Mouse (Mus musculus) neural tube, embryonic 15.5 days (tissue): ENCODE measurements around the gene Ngf. TPM values are rescaled to one million over a fixed set of nuclear protein-coding genes. Genes with fewer than 3 reads are reported as not detected.

Source experiments
- ATAC-seq: fragments of 200-750 bp; cut with Nextera tagmentation; 2 replicates; pipeline ENCODE4 v1.8.0; 2017; ENCODE audit warnings: mild to moderate bottlenecking, moderate TSS enrichment, moderate library complexity; ENCODE audit not compliant: low FRiP score
- H3K27ac ChIP-seq: fragments of 300-500 bp; sonication (generic); replicated peaks from 2 replicates; pipeline ENCODE4 v1.5.1; 2015; ENCODE audit warnings: mild to moderate bottlenecking, inconsistent platforms
- H3K27me3 ChIP-seq: fragments of 300-500 bp; sonication (generic); replicated peaks from 2 replicates; pipeline ENCODE4 v1.6.1; 2015; ENCODE audit warnings: inconsistent platforms
- H3K36me3 ChIP-seq: fragments of 300-500 bp; sonication (generic); 2 replicates; pipeline ENCODE4 v1.6.1; 2015; ENCODE audit warnings: inconsistent platforms
- H3K4me1 ChIP-seq: fragments of 300-500 bp; sonication (generic); 2 replicates; pipeline ENCODE4 v1.6.1; 2015; ENCODE audit warnings: inconsistent platforms
- H3K4me2 ChIP-seq: fragments of 300-500 bp; sonication (generic); 2 replicates; pipeline ENCODE4 v1.6.1; 2015; ENCODE audit warnings: inconsistent platforms, mild to moderate bottlenecking, moderate library complexity
- H3K4me3 ChIP-seq: fragments of 300-500 bp; sonication (generic); replicated peaks from 2 replicates; pipeline ENCODE4 v1.5.1; 2015; ENCODE audit warnings: mild to moderate bottlenecking, inconsistent platforms
- H3K9ac ChIP-seq: fragments of 300-500 bp; sonication (generic); replicated peaks from 2 replicates; pipeline ENCODE4 v1.6.1; 2015; ENCODE audit warnings: mild to moderate bottlenecking, inconsistent platforms
- H3K9me3 ChIP-seq: fragments of 300-500 bp; sonication (generic); replicated peaks from 2 replicates; pipeline ENCODE4 v1.6.1; 2016; ENCODE audit warnings: inconsistent platforms
- WGBS: fragments of 180-500 bp; shearing (Covaris S2); methylation state at CpG from one replicate; pipeline ENCODE4 v1.1.7; 2015; ENCODE audit warnings: mixed read lengths; 5-methylcytosine and 5-hydroxymethylcytosine counted together
- polyA plus RNA-seq: library from polyadenylated mRNA; unstranded; fragments of >200 nt; fragmentation: Nextera tagmentation; extraction: Ambion mirVana; gene quantifications from 2 replicates; pipeline ENCODE4 v1.2.1, GENCODE M21; 2015

Gene Ngf
- polyA plus RNA-seq, 1 experiment from 2014 or later, result 1.1 TPM

DNA sequence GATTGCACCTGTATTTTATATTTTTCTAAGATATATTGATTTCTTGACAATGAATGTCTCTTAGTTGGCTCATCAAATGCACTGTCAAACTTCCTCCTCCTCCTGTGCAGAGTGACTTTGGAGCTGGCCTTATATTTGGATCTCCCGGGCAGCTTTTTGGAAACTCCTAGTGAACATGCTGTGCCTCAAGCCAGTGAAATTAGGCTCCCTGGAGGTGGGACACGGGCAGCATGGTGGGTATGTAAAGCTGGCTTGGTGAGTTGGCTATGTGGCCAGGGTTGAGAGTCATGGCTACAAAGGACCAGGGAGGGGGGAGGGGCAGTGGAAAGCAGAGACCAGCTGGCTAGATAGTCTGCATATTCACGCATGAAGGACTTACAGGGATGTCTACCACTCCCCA lies 39.9 kb downstream of the Ngf start:
- H3K27me3 ChIP-seq, result no peaks in the 10 kb centered on the region; the same call in 1 of the 2 replicates
- no peak overlapping the region for H3K9ac ChIP-seq
- no peak for ATAC-seq
- WGBS, result 52% methylated on average over 3 of the region's 3 CpGs
- H3K36me3 ChIP-seq, result no peaks in the 10 kb centered on the region
- no peak overlapping the region for H3K4me3 ChIP-seq
- peaks cover 9% of the 10 kb centered on the region for H3K4me1 ChIP-seq
- H3K27ac ChIP-seq, result no peak overlapping the region
- H3K4me2 ChIP-seq, result no peak overlapping the region
- H3K9me3 ChIP-seq, result no peaks in the 10 kb centered on the region

DNA sequence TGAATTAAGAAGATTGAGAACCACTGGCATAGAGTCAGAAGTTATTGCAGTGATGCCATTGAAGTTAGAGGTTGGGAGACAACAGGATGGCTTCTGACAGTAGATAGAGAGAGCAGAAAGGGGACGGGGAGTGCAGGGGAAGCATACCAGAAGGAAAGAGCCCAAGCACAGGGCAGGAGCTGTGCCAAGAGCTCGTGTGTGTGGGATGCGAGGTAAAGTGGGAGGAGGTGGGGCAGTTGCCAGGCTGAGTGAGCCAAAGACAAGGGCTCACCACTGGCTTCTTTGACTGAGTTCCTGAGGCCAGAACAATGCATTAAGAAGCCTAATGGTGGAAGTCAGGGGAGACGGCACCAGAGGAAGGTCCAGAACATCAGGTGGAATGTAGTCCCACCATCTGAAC lies 47.2 kb downstream of the Ngf start:
- no peak for ATAC-seq
- H3K4me3 ChIP-seq, result no peak overlapping the region
- WGBS, result 80% methylated on average over 4 of the region's 4 CpGs

DNA sequence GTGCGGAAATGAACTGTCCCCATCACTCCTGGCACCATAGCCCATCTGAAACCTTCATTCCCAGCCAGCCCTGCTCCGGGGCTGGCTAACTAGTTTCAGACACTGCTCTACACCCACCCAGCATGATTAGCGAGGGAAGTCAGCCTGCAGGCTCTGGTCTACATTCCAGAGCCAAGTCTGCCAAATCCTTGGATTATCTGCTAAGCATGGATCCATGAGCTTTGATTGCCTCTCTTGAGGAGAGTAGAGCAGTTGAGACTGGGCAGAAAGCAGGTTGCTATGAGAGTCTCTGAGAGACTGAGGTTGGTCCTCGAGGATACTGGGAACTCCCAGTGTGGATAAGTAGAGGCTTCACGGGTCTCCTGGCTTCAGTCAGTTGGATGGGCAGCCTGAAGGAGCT lies 51.3 kb downstream of the Ngf start:
- H3K9ac ChIP-seq, result no peak overlapping the region
- 88% methylated on average over 5 of the region's 5 CpGs for WGBS
- H3K27me3 ChIP-seq, result no peaks in the 10 kb centered on the region
- no peak overlapping the region for H3K27ac ChIP-seq
- no peak overlapping the region for H3K4me3 ChIP-seq
- no peaks in the 10 kb centered on the region for H3K4me1 ChIP-seq
- H3K4me2 ChIP-seq, result no peak overlapping the region
- no peaks in the 10 kb centered on the region for H3K9me3 ChIP-seq
- ATAC-seq, result no peak
- H3K36me3 ChIP-seq, result no peaks in the 10 kb centered on the region

More for the DNA sequence above, 47.2 kb downstream of the Ngf start:
- no peak overlapping the region for H3K4me2 ChIP-seq
- no peak overlapping the region for H3K9ac ChIP-seq
- H3K4me1 ChIP-seq, result no peaks in the 10 kb centered on the region
- H3K27me3 ChIP-seq, result no peaks in the 10 kb centered on the region
- no peaks in the 10 kb centered on the region for H3K36me3 ChIP-seq
- H3K9me3 ChIP-seq, result no peaks in the 10 kb centered on the region
- no peak overlapping the region for H3K27ac ChIP-seq

DNA sequence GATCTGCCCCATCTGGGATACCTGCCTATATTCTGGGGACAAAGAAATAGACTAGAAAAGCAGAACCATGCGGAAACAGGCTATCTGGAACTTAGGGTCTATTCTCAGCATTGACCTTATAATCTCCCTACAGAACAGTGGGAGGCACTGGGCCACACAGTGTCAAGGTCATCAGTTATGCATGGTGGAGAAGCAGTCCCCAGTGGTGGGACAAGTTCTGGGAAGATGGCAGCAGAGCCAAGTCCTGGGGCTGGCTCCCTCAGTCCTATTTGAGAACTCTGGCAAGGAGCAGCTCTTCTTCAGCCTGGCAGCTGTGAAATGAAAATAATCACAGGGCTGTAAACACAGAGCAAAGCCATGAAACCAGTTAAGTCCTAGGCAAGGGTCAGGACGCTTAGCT lies 54.0 kb downstream of the Ngf start:
- Histone ChIP-seq H3K27ac (no peak overlapping the region), H3K27me3 (no peaks in the 10 kb centered on the region), H3K36me3 (no peaks in the 10 kb centered on the region), H3K4me3 (no peak overlapping the region), H3K4me1 (no peaks in the 10 kb centered on the region), H3K4me2 (no peak overlapping the region), H3K9ac (no peak overlapping the region), H3K9me3 (no peaks in the 10 kb centered on the region)
- no peak for ATAC-seq
- WGBS, result 92% methylated on average over 2 of the region's 2 CpGs

DNA sequence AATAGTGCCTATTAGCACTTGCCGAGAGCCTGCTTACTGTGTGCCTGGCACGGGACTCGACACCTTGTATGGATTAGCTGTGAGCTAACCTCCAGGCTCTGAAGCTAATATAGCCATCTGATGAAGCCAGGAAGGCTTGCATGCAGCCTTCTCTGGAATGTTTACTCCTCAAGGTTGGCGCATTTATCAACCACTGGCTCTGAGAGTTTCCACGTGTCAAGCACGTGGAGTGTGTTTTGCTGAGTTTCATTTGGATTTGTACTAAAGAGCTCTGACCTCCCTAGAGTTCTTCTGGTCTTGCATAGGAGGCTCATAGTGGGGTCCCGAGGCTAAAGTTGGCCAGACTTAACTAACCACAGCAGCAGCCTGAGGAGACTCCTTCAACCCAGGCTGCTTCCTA lies 55.2 kb downstream of the Ngf start:
- no peak overlapping the region for H3K4me2 ChIP-seq
- H3K9ac ChIP-seq, result no peak overlapping the region
- no peak for ATAC-seq
- H3K27me3 ChIP-seq, result no peaks in the 10 kb centered on the region
- H3K4me3 ChIP-seq, result no peak overlapping the region
- H3K27ac ChIP-seq, result no peak overlapping the region
- H3K4me1 ChIP-seq, result no peaks in the 10 kb centered on the region
- H3K9me3 ChIP-seq, result no peaks in the 10 kb centered on the region
- 88% methylated on average over 7 of the region's 7 CpGs for WGBS
- H3K36me3 ChIP-seq, result no peaks in the 10 kb centered on the region

DNA sequence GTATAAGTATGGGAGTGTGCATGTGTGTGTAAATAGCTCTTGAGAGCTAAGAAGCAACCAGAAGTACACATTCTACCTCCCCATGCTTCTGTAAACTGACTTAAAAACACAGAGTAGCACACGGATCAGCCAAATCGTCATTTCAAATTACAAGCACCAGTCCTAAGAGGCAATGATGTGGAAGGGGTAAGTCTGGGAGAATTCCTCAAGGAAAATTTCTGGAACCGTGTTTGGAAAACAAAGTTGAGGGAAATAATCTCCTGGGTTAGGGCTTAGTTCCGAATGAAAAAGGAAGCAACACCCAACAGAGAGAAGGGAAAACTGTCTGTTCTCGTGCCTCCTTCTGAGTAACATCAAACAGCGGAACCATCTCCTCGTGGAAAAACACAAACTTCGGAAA lies 56.1 kb downstream of the Ngf start:
- no peak overlapping the region for H3K9ac ChIP-seq
- H3K4me1 ChIP-seq, result no peaks in the 10 kb centered on the region
- no peaks in the 10 kb centered on the region for H3K36me3 ChIP-seq
- WGBS, result 84% methylated on average over 8 of the region's 8 CpGs
- no peak overlapping the region for H3K27ac ChIP-seq
- H3K4me2 ChIP-seq, result no peak overlapping the region
- no peaks in the 10 kb centered on the region for H3K27me3 ChIP-seq
- no peaks in the 10 kb centered on the region for H3K9me3 ChIP-seq
- no peak for ATAC-seq
- H3K4me3 ChIP-seq, result no peak overlapping the region

DNA sequence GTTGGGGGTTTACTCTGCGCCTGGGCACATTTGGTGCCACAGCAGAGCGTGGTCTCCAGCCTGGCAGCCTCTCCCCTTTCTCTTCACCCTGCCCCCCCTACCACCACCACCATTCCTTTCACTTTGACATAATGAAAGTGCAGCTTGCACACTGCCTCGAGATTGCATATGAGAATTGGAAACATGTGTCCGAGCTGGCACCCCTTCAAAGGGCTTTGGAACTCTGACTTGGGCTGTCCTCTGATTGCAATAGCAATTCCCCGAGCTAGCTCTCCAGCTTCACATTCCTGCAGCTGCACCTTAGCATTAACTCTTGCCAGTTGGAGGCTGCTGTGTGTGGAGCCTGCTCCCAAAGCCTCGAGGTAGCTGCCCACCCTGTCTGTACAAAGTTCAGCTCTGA lies 56.8 kb downstream of the Ngf start:
- no peak for ATAC-seq
- Histone ChIP-seq H3K27me3 (no peaks in the 10 kb centered on the region), H3K27ac (no peak overlapping the region), H3K4me2 (no peak overlapping the region), H3K4me3 (no peak overlapping the region), H3K9me3 (no peaks in the 10 kb centered on the region), H3K4me1 (no peaks in the 10 kb centered on the region), H3K36me3 (no peaks in the 10 kb centered on the region), H3K9ac (no peak overlapping the region)
- WGBS, result 72% methylated on average over 6 of the region's 6 CpGs

DNA sequence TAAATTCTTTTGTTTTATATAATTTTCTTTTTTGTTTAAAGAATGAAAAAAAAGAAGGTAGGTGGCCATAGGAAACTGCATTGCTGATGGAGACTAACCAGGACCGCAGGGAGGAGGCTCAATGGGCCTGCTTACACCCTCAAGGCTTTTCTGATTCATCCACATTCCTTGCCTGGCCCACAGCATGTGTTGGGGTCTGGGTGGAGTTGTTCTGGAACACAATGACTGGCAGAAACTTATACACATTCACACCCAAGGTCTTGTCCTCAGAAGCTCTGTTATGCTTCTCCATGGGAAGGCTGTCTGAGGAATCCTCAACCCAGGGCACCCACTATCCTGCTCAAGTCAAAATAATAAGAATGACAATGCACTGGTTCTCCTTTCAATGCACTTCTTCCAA lies 65.0 kb downstream of the Ngf start:
- WGBS, result 92% methylated on average over 1 of the region's 1 CpGs
- no peak for ATAC-seq
- Histone ChIP-seq H3K27ac (no peak overlapping the region), H3K9ac (no peak overlapping the region), H3K36me3 (no peaks in the 10 kb centered on the region), H3K4me2 (no peak overlapping the region), H3K9me3 (no peaks in the 10 kb centered on the region), H3K27me3 (no peaks in the 10 kb centered on the region), H3K4me1 (no peaks in the 10 kb centered on the region), H3K4me3 (no peak overlapping the region)

DNA sequence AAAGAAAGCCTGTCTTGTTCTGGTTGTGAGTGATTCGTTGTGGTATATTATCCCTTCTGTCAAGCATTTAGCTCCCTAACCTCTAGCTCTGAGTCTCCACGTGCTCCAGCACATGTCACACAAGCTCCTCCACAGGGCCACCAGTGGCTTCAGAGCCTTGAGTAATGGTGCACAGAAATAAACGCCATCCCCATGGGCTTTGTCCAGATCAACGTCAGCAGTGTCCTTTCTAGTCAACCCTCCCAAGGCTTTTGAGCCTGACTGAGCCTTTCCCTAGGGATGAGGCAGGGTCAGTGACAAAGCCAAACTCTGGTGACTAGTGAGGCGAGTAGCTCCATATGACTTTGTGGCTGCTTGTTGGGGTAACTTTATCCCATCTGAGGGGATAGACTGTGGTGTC lies 73.9 kb downstream of the Ngf start:
- 81% methylated on average over 5 of the region's 5 CpGs for WGBS
- Histone ChIP-seq H3K9ac (no peak overlapping the region), H3K4me1 (no peaks in the 10 kb centered on the region), H3K4me3 (no peak overlapping the region), H3K27ac (no peak overlapping the region), H3K36me3 (no peaks in the 10 kb centered on the region), H3K4me2 (no peak overlapping the region), H3K9me3 (no peaks in the 10 kb centered on the region), H3K27me3 (no peaks in the 10 kb centered on the region)
- ATAC-seq, result no peak

DNA sequence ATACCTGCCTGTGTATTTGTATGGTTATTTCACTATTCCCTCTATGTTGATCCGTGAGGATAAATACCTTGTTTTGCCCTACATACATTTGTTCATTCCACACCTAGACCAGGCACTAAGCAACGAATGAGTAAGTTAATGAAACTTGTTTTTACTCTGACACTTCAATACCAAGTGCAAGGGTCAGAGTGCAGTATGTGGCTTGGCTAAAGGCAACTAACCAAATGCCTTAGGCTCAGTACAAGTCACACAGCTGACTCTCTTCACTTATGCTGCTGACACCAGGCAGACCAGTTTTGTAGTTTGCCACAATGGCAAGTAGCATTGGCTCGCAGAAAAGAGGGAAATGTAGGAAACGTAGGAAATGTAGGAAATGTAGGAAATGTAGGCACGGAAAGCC lies 77.8 kb downstream of the Ngf start:
- Histone ChIP-seq H3K4me2 (no peak overlapping the region), H3K4me3 (no peak overlapping the region), H3K27me3 (no peaks in the 10 kb centered on the region), H3K36me3 (no peaks in the 10 kb centered on the region), H3K9ac (no peak overlapping the region), H3K9me3 (no peaks in the 10 kb centered on the region), H3K27ac (no peak overlapping the region), H3K4me1 (no peaks in the 10 kb centered on the region)
- WGBS, result 92% methylated on average over 5 of the region's 5 CpGs
- no peak for ATAC-seq

DNA sequence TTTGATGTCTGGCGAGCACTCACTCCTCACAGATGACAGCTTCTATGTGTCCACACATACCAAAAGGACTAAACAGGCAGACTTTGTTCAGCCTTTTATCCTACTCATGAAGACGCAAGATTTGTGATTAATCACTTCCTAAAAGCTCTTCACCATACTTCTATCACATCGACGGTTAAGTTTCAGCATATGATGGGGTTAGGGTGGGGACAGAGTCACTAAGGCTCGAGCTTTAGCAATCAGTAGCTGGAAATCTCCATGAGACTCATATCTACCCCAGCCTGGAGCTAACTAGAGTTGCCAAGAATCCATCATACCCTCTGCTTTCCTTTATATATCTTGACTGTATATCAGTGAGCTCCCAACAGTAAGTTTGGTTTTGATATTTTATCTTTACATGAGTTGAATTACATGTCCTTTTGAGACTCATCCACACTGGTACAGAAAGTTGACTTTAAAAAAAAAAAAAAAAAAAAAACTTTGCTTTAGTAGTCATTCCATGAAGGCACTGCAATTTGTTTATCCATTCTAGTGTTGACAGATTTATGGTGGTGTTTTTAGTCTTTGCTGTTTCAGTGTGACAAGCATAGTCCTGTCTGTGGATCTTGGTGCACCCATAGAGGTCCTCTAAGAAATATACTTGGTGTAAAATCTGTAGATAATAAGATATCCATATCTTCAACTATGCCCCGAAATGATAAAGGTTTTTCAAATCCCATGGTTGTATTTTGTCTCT lies 84.4 kb downstream of the Ngf start:
- Histone ChIP-seq H3K27me3 (no peaks in the 10 kb centered on the region), H3K4me3 (no peak overlapping the region), H3K9ac (no peak overlapping the region), H3K27ac (no peak overlapping the region), H3K4me1 (no peaks in the 10 kb centered on the region), H3K9me3 (no peaks in the 10 kb centered on the region), H3K4me2 (no peak overlapping the region), H3K36me3 (no peaks in the 10 kb centered on the region)
- no peak for ATAC-seq
- 85% methylated on average over 6 of the region's 6 CpGs for WGBS

DNA sequence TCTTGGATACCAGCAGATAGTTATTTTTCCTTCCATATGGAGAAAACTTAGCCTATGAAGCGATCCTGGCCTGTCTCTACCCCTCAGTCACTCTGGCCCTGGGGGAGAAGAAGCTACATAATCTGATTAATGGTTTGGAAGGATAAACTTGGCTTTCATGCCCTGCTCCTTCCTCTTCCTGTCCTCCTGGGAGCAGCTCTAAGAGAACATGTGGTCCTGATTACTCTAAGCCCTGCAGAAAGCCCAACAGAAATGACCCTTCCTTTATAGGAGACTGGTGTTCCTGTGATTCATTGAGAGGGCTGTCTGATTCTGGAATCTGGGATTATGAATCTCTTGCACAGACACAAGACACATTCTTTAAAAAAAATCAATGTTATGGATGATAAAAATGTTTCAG lies 86.4 kb downstream of the Ngf start:
- H3K9ac ChIP-seq, result no peak overlapping the region

DNA sequence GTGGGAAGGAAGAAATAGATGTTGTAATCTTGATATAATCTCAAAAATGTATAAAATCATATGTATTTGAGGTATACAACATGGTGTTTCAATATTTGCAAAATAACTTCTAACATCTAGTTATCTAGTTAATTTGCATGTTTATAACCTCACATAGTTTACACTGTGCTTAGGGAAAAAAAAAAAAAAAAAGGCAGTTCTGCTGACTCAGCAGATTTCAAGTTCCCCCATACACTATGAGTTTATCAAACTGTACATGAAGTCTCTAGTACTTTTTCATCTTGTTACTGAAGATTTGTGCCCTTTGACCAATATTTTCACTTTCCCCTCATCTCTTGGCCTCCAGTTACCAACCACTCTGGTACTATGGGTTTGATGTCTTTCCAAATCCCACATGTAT lies 86.9 kb downstream of the Ngf start:
- H3K9me3 ChIP-seq, result no peaks in the 10 kb centered on the region
- H3K4me3 ChIP-seq, result no peak overlapping the region
- no peaks in the 10 kb centered on the region for H3K4me1 ChIP-seq
- no peaks in the 10 kb centered on the region for H3K36me3 ChIP-seq
- H3K9ac ChIP-seq, result no peak overlapping the region
- H3K27me3 ChIP-seq, result no peaks in the 10 kb centered on the region
- no peak overlapping the region for H3K4me2 ChIP-seq
- no peak overlapping the region for H3K27ac ChIP-seq
- ATAC-seq, result no peak

More for the DNA sequence above, 86.4 kb downstream of the Ngf start:
- no peaks in the 10 kb centered on the region for H3K9me3 ChIP-seq
- H3K4me3 ChIP-seq, result no peak overlapping the region
- WGBS, result 67% methylated on average over 1 of the region's 1 CpGs
- H3K4me1 ChIP-seq, result no peaks in the 10 kb centered on the region
- H3K27me3 ChIP-seq, result no peaks in the 10 kb centered on the region
- no peak for ATAC-seq
- no peaks in the 10 kb centered on the region for H3K36me3 ChIP-seq
- H3K4me2 ChIP-seq, result no peak overlapping the region
- no peak overlapping the region for H3K27ac ChIP-seq
